22 mouse cellular contexts compared by ENCODE assay signal in the genomic region with DNA sequence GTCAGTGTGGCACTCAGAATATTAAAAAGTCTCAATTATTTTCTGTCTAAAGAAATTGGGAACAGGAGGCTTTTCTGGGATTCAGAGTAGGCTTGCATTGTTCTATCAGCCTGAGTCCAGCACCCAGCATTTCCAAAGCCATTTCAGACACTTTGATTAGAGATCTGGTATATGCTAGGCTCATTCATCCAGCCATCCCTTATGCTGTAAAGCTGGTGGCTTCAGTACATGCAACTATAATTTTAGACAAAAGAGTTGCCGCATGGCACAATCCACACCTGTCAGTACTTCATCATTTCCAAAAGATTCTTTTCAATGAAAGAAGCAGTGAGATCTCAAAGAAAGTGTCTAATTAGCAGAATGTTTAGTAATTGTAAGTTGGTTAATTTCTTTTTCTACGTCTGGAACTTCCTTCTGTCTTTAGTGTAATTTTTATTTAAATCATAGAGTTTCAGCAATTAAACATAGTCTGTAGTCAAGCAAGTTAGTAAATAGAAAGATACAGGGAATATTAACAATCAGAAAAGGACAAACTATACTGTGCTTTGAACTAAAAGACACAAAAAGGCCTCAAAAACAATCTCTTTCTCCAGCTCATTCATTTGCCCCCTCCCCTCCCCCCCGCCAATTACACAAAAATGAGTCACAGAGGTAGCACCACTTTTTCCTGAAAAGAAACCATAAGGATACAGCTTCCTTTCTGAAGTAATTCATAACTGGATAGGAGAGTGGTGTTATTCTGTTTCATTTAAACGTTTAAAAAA.
DNase-seq lines count a peak whose midpoint lies in the region; ATAC-seq lines count a peak whose summit lies in the region.
"Had no signal": no experiment of that assay in that cellular context is flagged by ENCODE, and none has a peak within 500 bp of the region (broad histone marks: within the 10 kb centered on the region; RNA-seq: fewer than 3 reads in every experiment).

No protein-coding gene starts in this region.

- no peaks in the 10 kb centered on the region for H3K36me3 ChIP-seq in embryonic facial prominence, embryonic 11.5 days (replicated peaks; ENCODE audit: control insufficient read depth, insufficient read depth, low read depth, low read length)
- H3K36me3 ChIP-seq in embryonic facial prominence, embryonic 10.5 days (replicated peaks): no peaks in the 10 kb centered on the region
- H3K36me3 ChIP-seq in midbrain, embryonic 12.5 days: no peaks in the 10 kb centered on the region
- H3K36me3 ChIP-seq in midbrain, embryonic 16.5 days (ENCODE audit: control insufficient read depth, insufficient read depth, low read length): no peaks in the 10 kb centered on the region
- no peaks in the 10 kb centered on the region for H3K36me3 ChIP-seq in forebrain, embryonic 12.5 days (replicated peaks)
- no peaks in the 10 kb centered on the region for H3K36me3 ChIP-seq in forebrain, embryonic 16.5 days (ENCODE audit: control insufficient read depth, insufficient read depth)
- no peaks in the 10 kb centered on the region for H3K36me3 ChIP-seq in kidney, embryonic 14.5 days (ENCODE audit: control insufficient read depth, insufficient read depth, low read length)
- H3K36me3 ChIP-seq: embryonic facial prominence, embryonic 15.5 days; G1E; heart, embryonic 12.5 days; hindbrain, embryonic 10.5 days; hindbrain, embryonic 15.5 days had no signal

- no peak overlapping the region for H3K4me2 ChIP-seq in embryonic facial prominence, embryonic 11.5 days (ENCODE audit: low read depth, low read length)
- no peak overlapping the region for H3K4me2 ChIP-seq in midbrain, embryonic 12.5 days (replicated peaks)
- no peak overlapping the region for H3K4me2 ChIP-seq in midbrain, embryonic 16.5 days (ENCODE audit: low read length)
- no peak overlapping the region for H3K4me2 ChIP-seq in forebrain, embryonic 12.5 days
- no peak overlapping the region for H3K4me2 ChIP-seq in forebrain, embryonic 16.5 days (ENCODE audit: low read length)
- H3K4me2 ChIP-seq in kidney, embryonic 14.5 days (replicated peaks; ENCODE audit: low read depth, low read length): no peak overlapping the region
- H3K4me2 ChIP-seq: embryonic facial prominence, embryonic 15.5 days; heart, embryonic 12.5 days; hindbrain, embryonic 15.5 days had no signal

- H3K9me3 ChIP-seq in embryonic facial prominence, embryonic 11.5 days (replicated peaks; ENCODE audit: control insufficient read depth, low read length): no peaks in the 10 kb centered on the region
- no peaks in the 10 kb centered on the region for H3K9me3 ChIP-seq in embryonic facial prominence, embryonic 10.5 days
- H3K9me3 ChIP-seq in midbrain, embryonic 12.5 days: no peaks in the 10 kb centered on the region
- H3K9me3 ChIP-seq in midbrain, embryonic 16.5 days (replicated peaks; ENCODE audit: control insufficient read depth, low read length, poor library complexity, severe bottlenecking): no peaks in the 10 kb centered on the region
- H3K9me3 ChIP-seq in forebrain, embryonic 12.5 days: no peaks in the 10 kb centered on the region
- no peaks in the 10 kb centered on the region for H3K9me3 ChIP-seq in forebrain, embryonic 16.5 days (ENCODE audit: control insufficient read depth, low read length)
- H3K9me3 ChIP-seq in kidney, embryonic 14.5 days (ENCODE audit: control insufficient read depth, low read length): no peaks in the 10 kb centered on the region
- H3K9me3 ChIP-seq: embryonic facial prominence, embryonic 15.5 days; G1E; heart, embryonic 12.5 days; hindbrain, embryonic 10.5 days; hindbrain, embryonic 15.5 days had no signal

- 71% methylated on average over 4 of the region's 4 CpGs for WGBS in embryonic facial prominence, embryonic 11.5 days
- WGBS in embryonic facial prominence, embryonic 10.5 days: 74% methylated on average over 4 of the region's 4 CpGs
- 67% methylated on average over 4 of the region's 4 CpGs for WGBS in midbrain, embryonic 12.5 days
- WGBS in midbrain, embryonic 16.5 days: 59% methylated on average over 4 of the region's 4 CpGs
- 29% methylated on average over 4 of the region's 4 CpGs for WGBS in forebrain, embryonic 12.5 days
- 11% methylated on average over 4 of the region's 4 CpGs for WGBS in forebrain, embryonic 16.5 days
- WGBS in kidney, embryonic 14.5 days: 76% methylated on average over 4 of the region's 4 CpGs

- no peaks in the 10 kb centered on the region for H3K27me3 ChIP-seq in embryonic facial prominence, embryonic 11.5 days (ENCODE audit: control insufficient read depth, insufficient read depth, low read length)
- H3K27me3 ChIP-seq in embryonic facial prominence, embryonic 10.5 days (replicated peaks; ENCODE audit: low read depth, poor library complexity, severe bottlenecking): no peaks in the 10 kb centered on the region
- H3K27me3 ChIP-seq in midbrain, embryonic 12.5 days: no peaks in the 10 kb centered on the region
- H3K27me3 ChIP-seq in midbrain, embryonic 16.5 days (ENCODE audit: control insufficient read depth, insufficient read depth, low read depth, low read length): no peaks in the 10 kb centered on the region
- H3K27me3 ChIP-seq in forebrain, embryonic 12.5 days: no peaks in the 10 kb centered on the region
- no peaks in the 10 kb centered on the region for H3K27me3 ChIP-seq in forebrain, embryonic 16.5 days (replicated peaks; ENCODE audit: control insufficient read depth, insufficient read depth, low read length)
- no peaks in the 10 kb centered on the region for H3K27me3 ChIP-seq in kidney, embryonic 14.5 days (ENCODE audit: control insufficient read depth, insufficient read depth, low read length)
- H3K27me3 ChIP-seq: embryonic facial prominence, embryonic 15.5 days; heart, embryonic 12.5 days; hindbrain, embryonic 15.5 days had no signal

- no peak overlapping the region for H3K27ac ChIP-seq in embryonic facial prominence, embryonic 11.5 days (replicated peaks; ENCODE audit: low read depth, low read length)
- H3K27ac ChIP-seq in embryonic facial prominence, embryonic 10.5 days (replicated peaks): no peak overlapping the region
- H3K27ac ChIP-seq in midbrain, embryonic 12.5 days (replicated peaks): no peak overlapping the region
- no peak overlapping the region for H3K27ac ChIP-seq in midbrain, embryonic 16.5 days (ENCODE audit: low read length)
- no peak overlapping the region for H3K27ac ChIP-seq in forebrain, embryonic 12.5 days
- H3K27ac ChIP-seq in forebrain, embryonic 16.5 days (ENCODE audit: low read length): no peak overlapping the region
- H3K27ac ChIP-seq in kidney, embryonic 14.5 days (ENCODE audit: low read depth, low read length): no peak overlapping the region
- H3K27ac ChIP-seq: embryonic facial prominence, embryonic 15.5 days; hindbrain, embryonic 10.5 days; hindbrain, embryonic 15.5 days had no signal

- H3K9ac ChIP-seq in embryonic facial prominence, embryonic 11.5 days (replicated peaks; ENCODE audit: low read length): no peak overlapping the region
- H3K9ac ChIP-seq in midbrain, embryonic 12.5 days (replicated peaks): no peak overlapping the region
- H3K9ac ChIP-seq in midbrain, embryonic 16.5 days (ENCODE audit: low read depth, low read length): no peak overlapping the region
- H3K9ac ChIP-seq in forebrain, embryonic 12.5 days: no peak overlapping the region
- H3K9ac ChIP-seq in forebrain, embryonic 16.5 days (replicated peaks; ENCODE audit: low read depth, low read length): no peak overlapping the region
- H3K9ac ChIP-seq in kidney, embryonic 14.5 days (ENCODE audit: low read depth, low read length): no peak overlapping the region
- H3K9ac ChIP-seq: embryonic facial prominence, embryonic 15.5 days; heart, embryonic 12.5 days; hindbrain, embryonic 15.5 days had no signal

- DNase-seq in embryonic facial prominence, embryonic 11.5 days (ENCODE audit: low spot score): no peak
- no peak for DNase-seq in embryonic facial prominence, embryonic 10.5 days (ENCODE audit: low spot score)
- DNase-seq: adrenal gland, postnatal 14 days; B cell, adult 2 months; cerebellum, adult 18-20 months; cerebellum, adult 9-11 months; cerebellum, postnatal 36 days; gastrocnemius, postnatal 14 days had no signal

- 0 out of 2 replicates have a peak, but pooled peaks have one; percentile 29 for ATAC-seq in embryonic facial prominence, embryonic 11.5 days (replicated peaks; ENCODE audit: insufficient number of reproducible peaks, low FRiP score, low TSS enrichment, low read depth)
- peak; percentile 24; the same call in 1 of the 2 replicates for ATAC-seq in midbrain, embryonic 12.5 days (ENCODE audit: low FRiP score, low read depth)
- ATAC-seq in midbrain, embryonic 16.5 days: no peak
- ATAC-seq in forebrain, embryonic 12.5 days (ENCODE audit: low FRiP score): peak; percentile 83
- peak; percentile 94 for ATAC-seq in forebrain, embryonic 16.5 days
- no peak for ATAC-seq in inflammation-experienced regulatory T-cells, adult 6 months
- ATAC-seq in kidney, embryonic 14.5 days (ENCODE audit: low FRiP score, low TSS enrichment): no peak
- ATAC-seq: CD4-positive, CD25-positive, alpha-beta regulatory T cell, adult 4 months; intestine, postnatal 0 days had no signal

- H3K4me1 ChIP-seq in embryonic facial prominence, embryonic 11.5 days (ENCODE audit: control insufficient read depth, insufficient read depth, low read length): no peaks in the 10 kb centered on the region
- H3K4me1 ChIP-seq in embryonic facial prominence, embryonic 10.5 days: no peaks in the 10 kb centered on the region
- H3K4me1 ChIP-seq in midbrain, embryonic 12.5 days: no peaks in the 10 kb centered on the region
- no peaks in the 10 kb centered on the region for H3K4me1 ChIP-seq in midbrain, embryonic 16.5 days (ENCODE audit: control insufficient read depth, insufficient read depth, low read length)
- H3K4me1 ChIP-seq in forebrain, embryonic 12.5 days: peaks cover 3% of the 10 kb centered on the region; the same call in 1 of the 2 replicates
- H3K4me1 ChIP-seq in forebrain, embryonic 16.5 days (replicated peaks; ENCODE audit: control insufficient read depth, insufficient read depth, low read length): peaks cover 2% of the 10 kb centered on the region; the same call in 1 of the 2 replicates
- H3K4me1 ChIP-seq in kidney, embryonic 14.5 days (ENCODE audit: control insufficient read depth, insufficient read depth, low read length): no peaks in the 10 kb centered on the region
- H3K4me1 ChIP-seq: embryonic facial prominence, embryonic 15.5 days; heart, embryonic 12.5 days; hindbrain, embryonic 10.5 days; hindbrain, embryonic 15.5 days had no signal

- H3K4me3 ChIP-seq in embryonic facial prominence, embryonic 11.5 days (ENCODE audit: low read depth, low read length): no peak overlapping the region
- H3K4me3 ChIP-seq in embryonic facial prominence, embryonic 10.5 days: no peak overlapping the region
- H3K4me3 ChIP-seq in midbrain, embryonic 12.5 days: no peak overlapping the region
- H3K4me3 ChIP-seq in midbrain, embryonic 16.5 days (ENCODE audit: low read depth, low read length): no peak overlapping the region
- no peak overlapping the region for H3K4me3 ChIP-seq in forebrain, embryonic 12.5 days (replicated peaks)
- H3K4me3 ChIP-seq in forebrain, embryonic 16.5 days (replicated peaks; ENCODE audit: low read length): no peak overlapping the region
- H3K4me3 ChIP-seq in kidney, embryonic 14.5 days (ENCODE audit: low read length): no peak overlapping the region
- H3K4me3 ChIP-seq: embryonic facial prominence, embryonic 15.5 days; erythroblast, embryonic 14.5 days; heart, embryonic 12.5 days; hindbrain, embryonic 10.5 days; hindbrain, embryonic 15.5 days had no signal

Comparison
In these comparisons a context has a peak if more than half of its experiments do, and no peak if none do; other contexts are left out.
1. ATAC-seq: peak in embryonic facial prominence, embryonic 11.5 days (single experiment), midbrain, embryonic 12.5 days (single experiment), forebrain, embryonic 12.5 days (single experiment) and forebrain, embryonic 16.5 days (single experiment); none in midbrain, embryonic 16.5 days (single experiment), inflammation-experienced regulatory T-cells, adult 6 months (single experiment) and kidney, embryonic 14.5 days (single experiment).